Mouse (Mus musculus) testis, adult 2 months (tissue): ENCODE results near the gene Pelo.

Source experiments
- CTCF ChIP-seq: fragments of 200-500 bp; IDR thresholded peaks from 2 replicates; pipeline ENCODE4 v1.5.1; 2012; ENCODE audit warnings: low read depth, mild to moderate bottlenecking, inconsistent platforms, low read length, moderate library complexity; ENCODE audit not compliant: control insufficient read depth, insufficient read depth, insufficient replicate concordance
- POLR2A ChIP-seq: fragments of 200-500 bp; IDR thresholded peaks from 2 replicates; pipeline ENCODE4 v1.6.1; 2012; ENCODE audit warnings: low read depth, mild to moderate bottlenecking, inconsistent platforms, low read length, moderate library complexity; ENCODE audit not compliant: control insufficient read depth

- TF ChIP-seq CTCF (no peak), POLR2A (no peak)
Measured at GRCm38 (mm10) chr13:115057555-115057954, 32.4 kb downstream of the Pelo start.
